Mouse (Mus musculus) heart, adult 18-20 months (tissue): ENCODE measurements at regions not wholly inside any gene's neighbourhood (a gene's known extent, or its start where the extent isn't known, plus 50 kb on each side); places are given as distances from the start of the nearest gene placed in this dataset.
"Not testable (repeated sequence)": the region's sequence is repeated elsewhere in the genome, so short reads cannot be mapped to it uniquely, and the experiment has no call there.

Source experiments
- DNase-seq, 2 experiments: peaks; one replicate each; pipeline ENCODE4 v3.0.0; 2021 to 2022; ENCODE audit warnings: mixed read lengths in 1 of 2

GRCm38 (mm10) chr6:25101761-25102160 lies 145.7 kb upstream of the Tmem229a start:
- DNase-seq, result no peak

- DNase-seq, result no peak
These were observed 131.1 kb upstream of the Tmem229a start for GRCm38 (mm10) chr6:25087167-25087566.

- no peak for DNase-seq
These were observed 129.8 kb upstream of the Tmem229a start for GRCm38 (mm10) chr6:25085871-25086270.

GRCm38 (mm10) chr6:25085296-25085695 lies 129.2 kb upstream of the Tmem229a start:
- DNase-seq, result not testable (repeated sequence)

- no peak for DNase-seq
These were observed 109.8 kb upstream of the Tmem229a start for GRCm38 (mm10) chr6:25065913-25066312.

- no peak for DNase-seq
These were observed 76.9 kb upstream of the Tmem229a start for GRCm38 (mm10) chr6:25032878-25033509.

DNA sequence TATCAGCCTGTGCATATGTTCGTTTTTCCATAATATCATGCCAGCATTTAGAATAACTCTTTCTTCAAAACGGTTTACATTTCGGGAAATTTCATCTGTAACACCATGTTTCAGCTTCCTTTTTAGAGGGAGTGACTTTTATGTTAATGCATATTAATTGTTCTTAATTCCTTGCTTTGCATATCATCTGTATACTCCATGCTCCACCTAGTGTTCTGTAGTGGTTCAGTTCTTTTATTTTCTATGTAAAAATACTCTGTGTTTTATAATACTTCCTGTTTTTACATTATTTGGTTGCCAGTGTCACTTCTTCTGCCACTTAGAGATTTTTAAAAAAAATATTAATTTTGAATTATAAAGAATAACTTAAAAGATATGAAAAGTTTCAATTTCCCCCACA lies 70.9 kb upstream of the Tmem229a start:
- DNase-seq, result no peak

GRCm38 (mm10) chr6:25020005-25020772 lies 64.1 kb upstream of the Tmem229a start:
- DNase-seq, result peak in 1 of 2 experiments; percentile 13

DNA sequence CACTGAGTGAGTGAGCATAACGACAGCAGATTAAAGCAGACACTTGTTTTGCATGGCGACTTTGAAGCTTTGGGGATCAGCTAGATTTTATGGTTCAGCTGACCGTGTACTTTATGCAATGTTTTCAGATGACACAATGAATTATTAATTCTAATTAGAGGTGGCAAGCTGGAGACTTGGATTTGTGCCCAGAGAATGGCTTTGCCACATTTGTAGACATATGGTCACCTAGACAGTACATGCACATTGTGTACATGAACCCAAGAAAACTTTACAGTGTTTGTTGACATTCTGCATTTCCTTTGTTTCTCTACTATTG lies 57.1 kb upstream of the Tmem229a start:
- no peak for DNase-seq

GRCm38 (mm10) chr6:25012376-25013287 lies 56.5 kb upstream of the Tmem229a start:
- no peak for DNase-seq

DNA sequence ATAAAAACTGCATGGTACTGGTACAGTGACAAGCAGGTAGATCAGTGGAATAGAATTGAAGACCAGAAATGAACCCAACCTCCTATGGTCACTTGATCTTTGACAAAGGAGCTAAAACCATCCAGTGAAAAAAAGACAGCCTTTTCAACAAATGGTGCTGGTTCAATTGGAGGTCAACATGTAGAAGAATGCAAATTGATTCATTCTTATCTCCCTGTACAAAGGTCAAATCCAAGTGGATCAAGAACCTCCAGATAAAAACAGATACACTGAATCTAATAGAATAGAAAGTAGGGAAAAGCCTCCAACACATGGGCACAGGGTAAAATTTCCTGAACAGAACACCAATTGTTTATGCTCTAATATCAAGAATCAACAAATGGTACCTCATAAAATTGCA lies 52.8 kb upstream of the Tmem229a start:
- not testable (repeated sequence) for DNase-seq
